Mouse (Mus musculus) urinary bladder, postnatal 10 days (tissue): ENCODE results near the gene Adamts10.
A peak's percentile ranks its signal among the peaks of the same experiment; 100 is the strongest.

Experiments used
- DNase-seq: peaks from one replicate; pipeline ENCODE4 v3.0.0; 2022; ENCODE audit warnings: low spot score

Adamts10 gene

DNA sequence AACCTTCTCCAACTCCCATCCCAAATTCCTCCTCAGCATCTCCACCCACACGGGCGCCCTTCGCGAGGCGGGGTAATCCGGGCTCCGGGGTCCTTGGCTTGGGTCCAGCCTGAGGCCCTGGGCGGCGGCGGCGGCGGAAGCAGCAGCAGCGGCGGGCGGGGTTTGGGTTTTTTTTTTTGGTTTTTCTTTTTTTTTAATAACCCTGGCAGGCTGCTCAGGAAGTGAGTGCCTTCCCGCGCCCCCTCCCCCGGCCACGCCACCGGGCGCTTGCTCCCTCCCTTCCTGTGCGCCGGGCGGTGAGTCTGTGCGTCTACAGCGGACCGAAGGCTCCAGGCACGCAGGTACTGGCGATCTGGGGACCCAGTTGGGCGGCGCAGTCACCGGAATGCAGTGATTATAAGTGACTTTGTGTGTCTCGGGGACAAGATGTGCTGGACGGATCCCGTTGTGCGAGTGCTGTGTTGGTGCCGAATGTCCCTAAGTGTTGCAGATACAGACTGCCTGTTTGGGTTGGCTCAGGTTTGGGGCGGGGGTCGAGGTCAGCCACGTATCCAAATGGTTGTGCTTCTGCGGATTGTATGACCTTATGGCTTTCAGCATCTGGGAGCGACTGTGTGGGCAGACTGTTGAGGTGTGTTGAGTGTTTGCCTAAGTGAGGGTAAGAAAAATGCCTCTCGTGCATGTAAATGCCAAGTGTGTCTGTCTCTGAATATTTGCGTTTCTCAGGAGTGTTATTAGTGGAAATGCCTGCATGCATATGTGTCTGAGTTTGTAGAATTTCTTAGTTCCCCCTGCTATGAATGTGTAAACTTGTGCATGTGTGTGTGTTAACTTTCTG, at the start of gene Adamts10:
Adamts10 (plus strand) TSS at position 287 of the 838 bp plus-strand sequence.
- peak; percentile 53 for DNase-seq

DNA sequence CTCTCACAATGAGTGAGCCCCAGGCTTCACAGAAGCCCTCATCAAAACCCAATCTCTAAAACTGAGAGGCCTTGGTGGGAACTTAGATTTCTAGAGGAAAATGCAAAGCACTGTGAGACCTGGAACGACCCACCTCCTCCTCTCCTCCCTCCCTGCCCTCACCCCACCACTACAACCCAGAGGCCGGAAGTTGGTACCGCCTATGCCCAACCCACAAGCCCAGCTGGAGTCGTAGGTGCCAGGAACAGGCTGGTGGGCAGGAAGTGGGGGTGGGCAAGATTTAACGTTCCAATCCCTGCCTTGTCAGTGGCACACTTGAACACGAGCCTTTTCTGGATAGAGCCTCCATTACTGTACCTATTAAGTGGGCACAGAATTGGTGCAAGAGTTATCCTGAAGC, 40.0 kb upstream of the Adamts10 start:
- DNase-seq, result no peak

DNA sequence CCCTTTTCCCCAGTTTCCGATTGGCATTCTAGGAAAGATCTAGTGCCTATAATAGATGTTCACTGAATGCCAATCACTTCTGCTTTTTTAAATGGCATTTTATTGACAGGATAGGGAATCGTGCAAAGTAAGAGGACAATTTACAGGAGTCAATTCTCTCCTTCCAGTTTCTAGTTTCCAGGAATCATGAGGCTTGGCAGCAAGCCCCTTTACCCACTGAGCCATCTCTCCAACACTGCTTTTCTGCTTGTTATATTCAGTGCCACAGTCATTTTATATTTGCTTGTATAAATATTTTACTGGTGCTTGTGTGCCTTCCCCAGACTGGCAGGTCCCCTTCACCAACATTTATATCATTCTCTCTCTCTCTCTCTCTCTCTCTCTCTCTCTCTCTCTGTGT, 36.8 kb upstream of the Adamts10 start:
- no peak for DNase-seq

DNA sequence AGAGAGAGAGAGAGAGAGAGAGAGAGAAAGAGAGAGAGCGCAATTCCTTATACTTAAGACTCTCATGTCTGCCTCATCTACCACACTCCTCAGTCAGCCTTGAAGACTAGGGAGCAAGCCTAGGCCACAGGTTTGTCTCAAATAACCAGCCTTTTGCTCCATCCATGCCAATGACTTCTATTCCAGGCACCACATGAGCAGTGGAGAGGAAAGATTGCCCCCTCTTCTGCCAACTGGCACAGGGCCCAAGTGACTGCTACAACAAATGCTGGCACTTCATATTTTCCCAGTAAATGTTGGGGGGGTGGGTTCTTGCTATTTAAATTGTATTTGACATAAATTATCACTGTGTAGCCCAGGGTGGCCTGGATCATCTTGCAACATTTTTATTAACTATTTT, 36.4 kb upstream of the Adamts10 start:
- no peak for DNase-seq

DNA sequence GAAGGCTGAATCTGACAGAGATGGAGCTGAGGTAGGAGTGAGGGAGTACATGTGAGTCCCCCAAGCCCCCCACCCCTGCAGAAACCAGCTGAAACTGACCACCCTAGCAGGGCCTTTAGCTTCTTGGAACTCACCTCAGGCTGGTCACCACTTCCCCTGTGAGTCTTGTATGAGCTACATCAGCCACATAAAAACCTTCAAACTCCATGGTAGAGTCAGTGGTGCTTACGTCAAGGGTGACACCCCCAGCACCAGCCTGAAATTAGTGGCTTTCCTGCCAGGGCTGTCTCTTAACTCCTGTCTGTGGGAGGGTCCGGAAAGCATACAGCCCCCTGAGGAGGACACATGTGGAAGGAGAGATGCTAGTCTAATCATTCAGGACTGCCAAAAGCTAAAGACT, 32.6 kb upstream of the Adamts10 start:
- DNase-seq, result no peak

DNA sequence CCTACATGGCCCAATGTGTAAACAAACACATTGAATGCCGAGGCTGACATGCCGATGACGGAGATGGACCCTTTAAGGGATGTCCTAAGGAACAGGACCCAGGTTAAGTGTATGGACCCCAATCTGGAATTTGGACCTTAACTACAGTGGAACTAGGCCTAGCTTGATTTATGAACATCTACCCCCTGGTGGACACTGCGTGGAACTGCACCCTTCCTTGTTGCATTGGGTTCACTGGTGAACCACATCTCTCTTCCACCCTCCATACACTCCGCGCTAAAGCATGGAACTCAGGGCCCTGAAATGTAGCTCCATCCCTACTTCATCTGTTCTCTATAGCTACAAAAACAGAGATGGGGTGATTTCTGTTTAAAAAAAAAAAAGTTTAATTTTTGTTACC, 30.9 kb upstream of the Adamts10 start:
- DNase-seq, result no peak

DNA sequence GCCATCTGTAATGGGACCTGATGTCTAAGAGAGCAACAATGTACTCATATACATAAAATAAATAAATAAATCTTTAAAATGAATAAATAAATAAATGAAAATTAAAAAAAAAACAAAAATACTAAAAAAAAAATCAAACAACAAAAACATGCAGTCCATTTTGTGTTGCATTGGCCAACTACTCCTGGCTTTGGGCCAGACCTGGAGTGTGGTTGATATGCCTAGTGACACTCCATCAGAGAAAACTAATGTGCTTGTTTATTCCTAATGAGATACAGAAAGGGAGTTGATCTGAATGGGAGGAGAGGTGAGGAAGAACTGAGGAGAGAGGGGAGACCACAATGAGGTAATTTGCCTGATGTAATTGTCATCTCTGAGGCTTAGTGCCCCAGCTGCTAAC, 29.4 kb upstream of the Adamts10 start:
- DNase-seq, result no peak

DNA sequence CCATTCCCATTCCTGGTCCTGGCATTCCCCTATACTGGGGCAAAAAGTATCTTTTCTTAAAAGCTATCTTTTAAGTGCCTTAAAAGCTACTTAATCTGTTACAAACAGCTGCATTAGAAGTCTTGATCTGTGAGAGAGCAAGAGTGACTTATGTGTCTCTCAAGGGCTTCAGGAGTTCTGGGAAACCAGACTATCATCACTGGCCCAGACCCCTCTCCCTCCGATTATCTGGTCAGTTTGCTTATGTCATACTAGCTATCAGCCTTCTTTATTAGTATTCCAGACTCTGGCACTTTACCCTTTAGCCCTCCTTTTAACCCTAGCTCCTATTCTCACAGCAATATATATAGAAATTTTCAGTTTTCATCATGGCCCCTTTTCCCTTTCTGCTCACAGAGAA, 25.1 kb upstream of the Adamts10 start:
- DNase-seq, result no peak

DNA sequence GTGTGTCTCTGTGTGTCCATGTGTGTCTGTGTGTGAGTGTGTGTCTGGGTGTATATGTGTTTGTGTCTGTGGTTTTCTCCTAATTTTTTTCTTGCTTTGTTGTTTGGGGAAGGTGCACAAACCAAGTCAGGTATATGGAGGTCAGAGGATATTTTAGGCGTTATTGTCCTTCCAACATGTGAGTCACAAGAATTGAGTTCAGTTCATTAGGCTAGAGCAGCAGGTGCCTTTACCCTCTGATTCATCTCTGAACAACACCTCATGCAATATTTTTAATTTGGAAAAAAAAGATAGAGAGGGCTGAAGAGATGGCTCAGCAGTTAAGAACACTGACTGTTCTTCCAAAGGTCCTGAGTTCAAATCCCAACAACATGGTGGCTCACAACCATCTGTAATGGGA, 15.6 kb upstream of the Adamts10 start:
- DNase-seq, result no peak

DNA sequence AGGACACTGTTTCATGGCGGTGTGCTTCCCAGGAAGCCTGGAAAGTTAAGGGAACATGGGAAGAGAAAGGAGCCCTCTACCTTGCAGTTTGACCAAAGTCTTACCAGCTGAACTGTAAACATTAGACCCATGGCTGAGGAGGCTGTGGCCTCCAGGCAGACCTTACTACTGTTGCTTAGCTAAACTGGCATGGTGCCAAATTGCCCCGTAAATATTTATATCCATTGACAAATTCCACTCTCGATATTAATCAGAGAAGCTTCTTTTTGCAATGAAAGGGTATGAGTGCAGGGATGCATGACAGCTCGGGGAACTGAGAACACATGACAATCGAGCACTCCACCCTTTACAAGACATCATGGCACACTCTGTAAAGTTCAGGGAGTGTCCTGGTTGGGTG, 13.8 kb upstream of the Adamts10 start:
- no peak for DNase-seq

DNA sequence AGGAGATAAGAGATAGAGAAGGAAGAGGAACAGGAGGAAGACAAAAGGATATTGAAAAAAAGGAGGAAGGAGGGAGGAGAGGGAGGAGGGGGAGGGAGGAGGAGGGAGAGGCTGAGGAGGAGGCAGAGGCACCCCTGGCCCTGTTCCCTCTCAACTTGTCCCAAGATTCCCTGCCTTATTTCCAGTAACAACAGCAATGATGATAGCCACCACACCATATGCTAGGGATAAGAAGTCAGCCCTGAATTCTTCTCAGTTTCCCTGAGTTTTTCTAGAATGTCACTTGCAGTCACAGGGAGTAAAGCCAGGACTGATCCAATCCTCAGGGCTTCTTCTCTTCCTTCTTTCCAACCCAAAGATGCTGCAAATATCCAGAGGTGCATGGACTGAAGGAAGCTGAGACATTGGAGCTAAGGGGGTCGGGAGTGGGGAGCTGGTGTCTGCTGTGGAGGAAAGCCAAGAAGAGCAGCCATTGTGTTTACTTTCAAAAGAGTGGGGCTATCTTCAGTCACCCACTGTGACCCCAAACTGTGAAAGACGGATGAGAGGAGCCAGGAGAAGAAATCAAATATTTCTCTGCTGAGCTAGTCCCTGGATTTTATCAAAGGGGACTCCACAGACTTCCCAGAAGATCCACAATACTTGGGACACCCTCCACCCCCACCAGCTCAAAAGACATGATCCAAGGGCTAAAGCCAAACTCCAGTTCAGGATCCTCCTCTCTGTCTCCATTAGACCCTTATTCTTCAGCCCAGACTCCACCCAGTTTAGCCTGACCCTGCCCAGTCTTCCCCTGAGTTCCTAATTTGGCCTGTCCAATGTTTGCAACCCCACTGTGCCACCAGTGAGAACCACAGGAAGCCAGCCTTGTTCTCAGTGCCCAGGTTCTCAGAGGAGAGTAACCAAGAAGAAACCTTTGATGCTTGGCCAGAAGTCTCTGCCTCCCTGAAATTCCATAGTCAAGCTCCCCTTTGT, 11.3 kb upstream of the Adamts10 start:
- DNase-seq, result no peak

DNA sequence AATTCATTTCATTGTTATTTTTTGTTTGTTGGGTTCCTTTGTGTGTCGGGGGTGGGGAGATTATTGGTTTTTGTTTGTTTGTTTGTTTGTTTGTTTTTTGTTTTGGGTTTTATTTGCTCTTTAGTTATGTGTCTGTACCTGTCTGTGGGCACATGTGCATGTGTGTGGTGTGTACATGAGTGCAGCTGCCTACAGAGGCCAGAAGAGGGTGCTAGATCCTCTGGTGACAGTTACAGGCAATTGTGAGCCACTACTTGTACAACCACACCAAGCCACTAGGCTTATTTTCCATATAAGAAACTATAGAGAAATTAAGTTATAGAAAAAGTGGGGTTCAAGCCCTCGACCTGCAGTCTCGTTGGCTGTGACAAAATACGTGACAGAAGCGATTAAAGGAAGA, 10.1 kb upstream of the Adamts10 start:
- DNase-seq, result no peak

DNA sequence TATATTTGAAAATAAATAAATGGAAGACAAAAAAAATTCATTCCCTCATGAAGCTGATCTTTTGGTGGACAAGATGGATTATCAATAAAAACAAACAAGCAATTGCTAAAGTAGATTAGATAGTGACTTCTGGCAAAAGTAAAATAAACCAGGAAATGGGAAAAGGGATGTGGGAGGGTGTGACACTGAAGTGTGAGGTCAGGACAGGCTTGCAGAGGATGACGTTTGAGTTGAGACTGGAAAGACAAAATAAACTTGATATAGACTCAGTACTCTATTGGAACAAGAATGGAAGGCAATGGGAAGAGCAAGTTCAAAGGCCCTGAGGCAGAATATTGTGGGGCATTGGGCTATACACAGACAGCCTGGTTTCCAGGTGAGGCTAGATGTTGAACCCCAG, 3.6 kb upstream of the Adamts10 start:
- DNase-seq, result no peak

DNA sequence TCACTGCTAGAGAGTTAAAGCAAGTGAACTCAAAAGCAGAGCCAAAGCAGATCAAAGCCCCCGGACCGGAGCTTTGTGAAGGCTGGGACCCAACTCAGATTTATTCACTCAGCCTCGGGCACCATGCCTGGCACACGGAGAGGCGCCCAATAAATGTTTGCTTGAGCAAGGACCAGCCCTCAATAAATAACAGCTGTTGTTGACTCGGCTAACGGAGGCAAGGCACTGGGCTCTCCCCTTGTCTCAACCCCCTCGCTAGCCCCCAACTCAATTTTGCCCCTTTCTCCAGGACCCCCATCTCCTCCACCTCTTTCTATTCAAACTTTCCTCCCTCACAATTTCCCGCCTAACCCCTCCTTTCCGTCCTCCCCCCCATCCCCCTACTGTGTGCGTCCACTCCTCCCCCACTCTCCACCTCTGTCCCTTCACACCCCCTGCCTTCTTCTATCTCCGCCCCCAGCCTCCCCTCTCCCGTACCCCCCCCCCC, 530 bp upstream of the Adamts10 start:
- no peak for DNase-seq

DNA sequence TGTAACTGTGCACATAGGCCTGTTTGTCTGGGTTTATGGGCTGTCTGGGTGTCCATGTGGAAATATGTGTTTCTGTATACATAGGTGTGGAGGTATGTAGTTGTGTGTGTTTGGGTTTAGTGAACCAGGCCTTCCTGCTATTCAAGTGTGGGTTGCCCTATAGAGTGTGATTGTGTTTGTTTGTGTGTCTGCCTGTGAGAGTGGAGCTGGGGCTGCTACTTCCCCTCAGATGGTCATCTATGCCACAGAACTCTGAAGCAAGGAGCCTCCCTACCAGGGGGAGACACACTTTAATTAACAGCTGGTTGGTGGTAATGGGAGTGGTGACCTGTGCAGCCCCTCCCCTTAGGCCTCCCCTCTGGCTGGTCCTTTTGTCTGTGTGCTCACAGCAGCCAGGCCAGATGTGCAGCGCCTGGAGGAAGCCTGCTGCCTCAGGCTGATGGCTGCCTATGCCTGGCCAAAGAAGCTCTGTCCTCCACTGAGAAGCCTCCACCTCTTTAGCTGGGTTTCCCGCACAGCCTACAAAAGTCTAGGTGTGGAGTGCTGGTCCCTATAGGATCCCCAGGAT, 886 bp downstream of the Adamts10 start:
- DNase-seq, result no peak

DNA sequence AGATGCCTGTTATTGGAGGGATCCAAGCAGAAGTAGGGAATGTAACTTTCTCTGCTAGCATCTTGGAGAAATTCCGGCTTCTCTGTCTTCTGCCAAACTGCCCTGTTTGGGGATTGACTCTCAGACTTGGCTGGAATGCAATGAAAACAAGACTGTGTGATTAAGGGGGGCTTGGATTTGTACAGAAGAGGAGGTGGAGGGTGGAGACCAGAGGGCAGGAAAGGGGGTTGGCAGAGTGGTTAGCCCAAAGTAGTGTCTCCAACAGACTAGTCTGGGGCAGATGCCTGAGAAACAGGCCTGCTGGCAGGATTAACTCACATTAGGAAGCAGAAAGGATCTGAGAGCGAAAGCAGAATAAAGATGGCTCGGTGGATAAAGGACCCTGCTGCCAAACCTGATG, 2.5 kb downstream of the Adamts10 start:
- no peak for DNase-seq

DNA sequence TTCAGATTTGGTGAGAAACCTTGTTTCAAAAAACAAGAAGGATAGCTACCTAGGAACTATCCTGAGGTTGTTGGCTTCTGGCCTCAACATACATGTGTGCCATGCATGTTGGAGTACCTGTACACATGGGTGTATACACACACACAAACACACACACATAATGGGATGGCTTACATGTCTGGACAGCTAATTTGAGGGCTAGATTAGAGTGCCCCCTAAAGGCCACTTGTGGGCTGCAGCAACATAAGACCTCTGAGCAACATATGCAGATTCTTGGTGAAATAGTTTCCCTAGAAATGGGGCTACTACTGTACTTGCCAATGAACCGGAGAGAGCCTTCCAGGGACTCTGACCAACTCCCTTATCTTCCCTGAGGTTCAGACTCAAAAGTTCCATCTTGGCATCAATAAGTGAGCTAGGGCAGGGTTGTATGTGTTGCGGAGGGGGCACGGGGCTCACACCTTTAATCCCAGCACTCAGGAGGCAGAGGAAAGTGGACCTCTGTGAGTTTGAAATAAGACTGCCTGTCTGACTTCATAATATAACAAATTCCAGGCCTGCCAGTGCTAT, 15.2 kb downstream of the Adamts10 start:
- no peak for DNase-seq

DNA sequence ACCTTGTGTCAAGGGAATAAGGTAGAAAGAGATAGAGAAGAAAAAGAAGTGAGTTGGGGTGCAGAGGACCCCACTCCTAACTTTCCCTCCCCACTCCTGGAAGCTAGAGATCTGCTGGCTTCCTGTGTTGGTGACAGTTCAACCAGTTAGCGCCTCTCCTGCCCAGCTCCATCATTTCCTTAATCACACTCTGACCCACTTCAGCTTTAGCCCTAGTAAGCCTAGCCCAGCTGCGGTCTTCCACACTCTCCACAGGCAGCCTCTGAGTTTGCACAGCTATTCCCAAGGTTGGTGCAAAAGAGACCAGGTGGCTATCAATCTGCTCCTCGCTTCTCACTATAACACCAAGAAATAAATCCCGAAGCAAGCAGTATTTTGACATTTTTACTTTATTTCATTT, 15.9 kb downstream of the Adamts10 start:
- DNase-seq, result no peak

DNA sequence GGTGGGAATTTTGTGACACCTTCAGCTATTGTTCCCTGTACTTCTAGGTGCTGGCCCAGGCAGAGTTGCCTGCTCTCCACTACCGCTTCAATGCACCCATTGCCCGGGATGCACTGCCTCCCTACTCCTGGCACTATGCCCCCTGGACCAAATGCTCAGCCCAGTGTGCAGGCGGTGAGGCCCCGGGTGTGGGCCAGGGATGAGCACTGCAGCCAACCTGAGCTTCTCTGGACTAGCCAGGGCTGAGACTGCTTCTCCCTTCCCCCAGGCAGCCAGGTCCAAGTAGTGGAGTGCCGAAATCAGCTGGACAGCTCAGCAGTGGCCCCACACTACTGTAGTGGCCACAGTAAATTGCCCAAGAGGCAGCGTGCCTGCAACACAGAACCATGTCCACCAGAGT, 25.2 kb downstream of the Adamts10 start:
- no peak for DNase-seq

DNA sequence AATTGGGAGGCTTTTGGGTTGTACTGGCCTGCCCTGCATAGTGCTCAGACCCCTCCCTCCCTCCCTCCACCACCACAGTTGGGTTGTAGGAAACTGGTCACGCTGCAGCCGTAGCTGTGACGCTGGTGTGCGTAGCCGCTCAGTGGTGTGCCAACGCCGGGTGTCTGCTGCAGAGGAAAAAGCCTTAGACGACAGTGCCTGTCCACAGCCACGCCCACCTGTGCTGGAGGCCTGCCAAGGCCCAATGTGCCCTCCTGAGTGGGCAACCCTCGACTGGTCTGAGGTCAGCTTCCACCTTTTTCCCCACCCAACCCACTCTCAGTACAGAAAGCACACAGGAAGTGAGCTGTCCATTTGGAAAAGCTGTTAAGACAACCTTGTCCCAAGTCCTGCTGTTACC, 26.4 kb downstream of the Adamts10 start:
- no peak for DNase-seq

DNA sequence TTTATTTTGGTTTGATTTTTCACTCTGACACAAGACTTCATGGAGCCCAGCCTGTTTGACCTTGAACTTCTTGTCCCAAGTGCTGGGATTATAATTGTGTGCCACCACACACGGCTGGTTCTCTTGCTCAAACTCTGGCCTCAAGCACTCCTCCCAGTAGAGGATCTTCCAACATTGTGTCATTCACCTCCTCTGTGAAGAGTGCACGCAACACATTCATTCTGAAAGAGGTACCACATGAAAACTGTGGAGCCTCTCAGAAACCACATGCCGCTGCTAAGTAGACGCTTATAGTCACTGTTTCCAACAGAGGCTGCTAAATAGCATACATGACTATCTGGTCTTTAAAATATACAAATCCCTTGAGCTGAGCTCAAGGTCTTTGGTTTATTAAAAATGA, 28.1 kb downstream of the Adamts10 start:
- no peak for DNase-seq

DNA sequence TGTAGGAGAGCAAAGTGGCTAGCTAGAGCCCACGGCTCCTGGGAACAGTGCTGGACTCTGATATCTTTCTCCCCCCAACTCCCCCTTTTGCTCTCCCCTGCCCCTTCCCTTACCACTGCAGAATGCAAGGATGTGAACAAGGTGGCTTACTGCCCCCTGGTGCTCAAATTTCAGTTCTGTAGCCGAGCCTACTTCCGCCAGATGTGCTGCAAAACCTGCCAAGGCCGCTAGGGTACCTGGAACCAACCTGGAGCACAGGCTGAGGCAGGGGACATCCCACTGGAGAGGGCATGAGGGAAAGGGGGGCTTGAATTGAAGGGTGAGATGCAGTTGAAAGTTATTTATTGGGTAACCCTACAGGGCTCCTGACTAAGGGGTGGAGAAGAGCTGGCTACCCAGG, 29.0 kb downstream of the Adamts10 start:
- no peak for DNase-seq
